Mouse (Mus musculus) urinary bladder, adult 18-20 months (tissue): Measurements from ENCODE around the gene Celf5.
A peak's percentile ranks its signal among the peaks of the same experiment; 100 is the strongest.

Source experiments
- DNase-seq, 2 experiments: peaks; one replicate each; pipeline ENCODE4 v3.0.0; 2022; ENCODE audit warnings: low spot score in 2 of 2, mixed read lengths in 2 of 2

Gene Celf5

DNA sequence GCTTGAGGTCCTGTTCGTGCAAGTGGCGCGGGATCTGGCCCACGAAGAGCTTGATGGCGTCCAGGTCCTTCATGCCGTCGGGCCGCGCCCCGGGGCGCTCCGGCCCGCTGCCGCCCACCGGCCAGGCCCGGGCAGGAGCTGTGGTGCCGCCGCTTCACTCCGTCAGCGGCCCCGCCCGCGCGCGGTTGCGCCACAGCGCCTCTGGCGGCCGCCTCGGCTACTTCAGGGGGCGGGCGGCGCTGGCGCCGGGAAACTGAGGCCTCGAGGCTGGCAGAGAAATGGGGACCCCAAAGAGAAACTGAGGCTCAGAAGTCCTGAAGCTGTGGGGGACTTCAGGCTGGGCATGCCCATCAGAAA lies at the start of gene Celf5:
Celf5 (minus strand) TSS at position 177 of the 357 bp plus-strand sequence.
- DNase-seq = peak in 1 of 2 experiments; percentile 75

DNA sequence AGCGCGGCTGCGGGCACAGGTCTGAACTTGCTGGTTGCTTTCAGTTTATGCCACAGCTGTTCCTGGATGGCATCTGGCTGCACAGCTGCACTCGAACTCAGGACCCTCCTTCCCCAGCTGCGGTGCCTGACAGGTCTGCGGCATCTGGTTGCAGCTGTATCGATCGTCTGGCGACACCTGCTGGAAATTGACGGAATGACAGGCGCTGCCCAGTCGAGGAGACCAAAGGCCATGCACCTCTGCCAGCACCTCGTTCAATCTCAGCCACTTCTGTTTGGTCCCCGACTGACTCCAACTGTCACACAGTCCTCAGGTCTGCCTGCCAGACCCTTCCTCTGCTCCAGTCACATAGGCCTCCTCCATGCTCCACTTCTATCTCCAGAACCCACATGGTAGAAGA lies 44.3 kb upstream of the Celf5 start:
- DNase-seq = peak; percentile 76 to 92

DNA sequence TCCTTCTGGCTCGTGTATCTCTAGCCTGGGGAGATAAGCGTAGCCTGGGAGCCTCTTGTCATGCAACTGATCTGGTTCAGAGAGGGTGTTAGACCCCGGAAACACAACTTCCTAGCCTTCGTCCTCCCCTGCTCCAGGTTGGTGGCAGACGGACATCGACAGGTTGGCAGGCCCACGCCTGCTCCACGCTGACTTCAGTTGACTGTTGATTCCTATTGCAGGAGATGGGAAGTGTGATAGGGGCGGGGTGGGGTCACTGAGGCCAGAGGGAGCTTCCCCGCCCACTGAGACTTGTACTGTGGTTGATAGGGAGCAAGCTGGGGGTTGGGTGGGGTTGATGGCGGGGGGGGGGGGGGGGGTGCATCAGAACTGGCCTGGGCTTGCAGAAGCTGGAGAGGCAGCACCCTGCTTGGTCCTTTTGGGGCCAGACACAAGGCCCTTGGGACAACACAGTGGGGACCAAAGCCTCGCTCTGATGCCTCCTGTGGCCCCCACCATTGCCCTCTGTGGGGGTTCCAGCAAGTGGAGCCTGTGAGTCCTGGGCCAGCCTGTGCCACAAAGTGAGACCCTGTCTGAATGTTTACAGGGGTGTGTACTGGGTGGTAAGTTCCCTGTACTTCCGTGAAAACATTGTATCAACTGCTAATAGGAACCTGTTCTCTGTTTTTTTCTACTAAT lies 42.6 kb upstream of the Celf5 start:
- peak; percentile 67 to 70 for DNase-seq

DNA sequence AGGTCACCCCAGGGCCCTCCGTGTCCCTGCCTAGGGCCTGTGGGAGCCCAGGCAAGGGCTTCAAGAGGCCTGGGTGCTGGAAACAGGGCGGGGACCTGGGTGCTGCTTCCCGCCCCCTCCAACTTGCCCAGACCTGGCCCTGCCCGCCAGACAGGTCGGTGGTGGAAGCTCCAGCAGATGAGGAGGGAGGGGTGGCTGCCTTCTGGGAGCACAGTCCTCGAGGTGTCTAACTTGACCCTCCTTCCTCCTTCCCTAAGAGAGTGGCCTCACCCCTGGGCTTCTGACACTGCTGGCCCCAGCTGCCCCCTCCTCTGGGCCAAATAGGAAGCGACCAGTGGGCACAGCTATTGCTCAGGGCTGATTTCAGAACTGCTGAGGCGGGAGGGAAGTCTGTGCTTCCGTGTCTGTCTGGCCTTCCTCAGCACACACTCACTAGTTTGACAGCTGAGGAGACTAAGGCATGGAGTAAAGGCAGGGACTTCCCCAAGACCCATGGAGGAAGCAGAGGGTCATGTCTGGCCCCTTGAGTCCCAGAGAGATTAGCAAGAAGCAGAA lies 41.6 kb upstream of the Celf5 start, which contains the start of gene Gna15:
Gna15 (minus strand) TSS at position 175 of the 555 bp plus-strand sequence.
- peak; percentile 69 to 72 for DNase-seq

DNA sequence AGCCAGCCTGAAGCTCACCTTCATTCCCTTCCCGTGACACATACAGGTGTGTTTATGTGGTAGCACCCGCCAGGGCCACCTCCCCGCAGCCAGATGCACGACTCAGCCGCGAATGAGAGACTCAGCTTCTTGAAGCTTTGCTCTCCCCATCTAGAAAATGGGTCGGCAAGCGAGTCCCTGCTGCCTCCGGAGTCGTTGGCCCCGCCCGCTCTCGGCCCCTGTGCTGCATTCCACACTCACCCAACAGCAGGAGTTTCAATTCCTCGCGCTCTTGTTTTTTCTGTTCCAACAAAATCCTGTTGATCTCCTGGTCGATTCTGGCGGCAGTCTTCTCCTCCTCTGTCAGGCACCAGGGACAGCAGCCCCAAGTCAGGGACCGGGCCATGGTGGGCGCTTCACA lies 41.1 kb upstream of the Celf5 start:
- no peak for DNase-seq

DNA sequence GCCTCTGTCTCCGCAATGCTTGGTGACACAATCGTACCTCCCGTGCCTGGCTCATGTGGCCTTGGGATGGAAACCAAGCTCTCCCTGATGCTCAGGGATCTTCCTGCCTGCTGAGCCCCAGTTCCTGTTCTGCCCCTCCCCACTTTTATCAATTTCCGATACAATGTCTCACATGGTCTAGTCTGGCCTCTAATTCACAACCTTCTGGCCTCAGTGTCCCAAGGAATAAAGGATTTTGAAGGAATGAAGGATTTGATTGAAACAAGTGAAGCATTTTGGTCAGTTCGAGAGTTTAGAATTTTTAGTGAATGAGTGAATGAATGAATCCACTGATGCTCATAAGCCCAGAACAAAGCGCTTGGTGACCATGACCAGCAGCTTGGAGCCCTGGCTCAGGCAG lies 40.6 kb upstream of the Celf5 start:
- no peak for DNase-seq

DNA sequence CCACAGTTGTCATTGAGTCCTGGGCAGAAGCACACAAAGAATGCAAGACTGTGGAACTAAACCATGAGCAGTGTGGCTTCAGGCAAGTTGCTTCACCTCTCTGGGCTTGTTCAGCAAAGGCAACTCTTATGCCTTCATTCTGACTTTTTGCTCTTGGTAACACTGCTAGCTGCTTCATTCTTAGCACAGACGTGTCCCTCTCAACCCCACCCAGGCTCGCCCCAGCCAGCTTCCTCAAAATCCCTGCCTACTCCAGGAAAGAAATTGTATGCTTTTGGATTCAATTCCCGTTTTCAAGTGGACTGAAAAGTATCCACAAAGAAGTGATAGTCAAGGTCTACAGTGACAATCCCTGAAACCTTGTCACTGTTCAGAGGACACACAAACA lies 37.5 kb upstream of the Celf5 start:
- no peak for DNase-seq

DNA sequence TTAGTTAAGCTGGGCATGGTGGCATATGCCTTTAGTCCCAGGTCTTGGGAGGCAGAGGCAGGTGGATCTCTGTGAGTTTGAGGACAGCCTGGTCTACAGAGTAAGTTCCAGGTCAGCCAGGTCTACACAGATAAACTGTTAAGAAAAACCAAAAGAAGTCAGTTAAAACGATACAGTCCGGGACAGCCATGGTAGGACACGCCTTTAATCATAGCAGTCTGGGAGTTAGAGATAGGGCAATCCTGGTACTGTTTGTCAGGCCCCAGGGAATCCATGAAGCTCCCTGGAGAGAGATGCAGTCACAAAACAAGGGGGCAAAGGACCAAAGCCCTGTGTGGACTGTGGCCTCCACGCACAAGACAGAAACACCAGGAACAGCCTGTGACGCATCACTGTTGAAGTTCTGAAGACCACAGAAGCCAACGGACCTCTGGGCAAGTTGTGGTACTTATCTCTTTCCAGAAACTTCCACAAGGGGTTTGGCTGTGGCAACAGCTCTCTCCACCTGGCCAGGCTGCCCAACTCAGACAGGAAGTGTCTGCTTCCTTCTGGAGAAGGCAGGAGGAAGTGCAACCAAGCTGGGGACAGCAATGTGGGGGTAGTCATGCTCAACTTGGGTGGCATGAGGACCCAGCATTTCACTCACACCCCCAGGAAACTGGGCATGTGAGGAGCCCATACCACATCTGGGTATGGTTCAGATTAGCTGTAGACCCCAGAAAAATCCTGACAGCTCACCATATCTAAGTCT lies 36.9 kb upstream of the Celf5 start:
- DNase-seq = no peak

DNA sequence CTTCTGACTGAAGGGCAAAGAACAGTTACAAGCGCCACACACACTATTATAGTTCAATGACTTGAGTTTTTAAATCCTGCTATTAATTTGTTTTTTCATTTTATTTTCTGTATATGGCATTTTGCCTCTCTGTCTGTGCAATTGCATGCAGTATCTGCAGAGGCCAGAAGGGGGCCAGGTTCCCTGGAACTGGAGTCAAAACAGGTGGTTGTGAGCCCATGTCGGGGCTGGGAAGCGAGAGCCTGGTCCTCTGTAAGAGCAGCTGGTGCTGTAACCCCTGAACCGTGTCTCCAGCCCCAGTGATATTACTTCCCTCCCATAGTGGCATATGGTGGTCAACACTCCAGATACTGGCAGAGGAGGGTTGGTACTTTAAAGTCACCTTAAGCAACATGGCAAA lies 36.0 kb upstream of the Celf5 start:
- peak in 1 of 2 experiments; percentile 55 for DNase-seq

DNA sequence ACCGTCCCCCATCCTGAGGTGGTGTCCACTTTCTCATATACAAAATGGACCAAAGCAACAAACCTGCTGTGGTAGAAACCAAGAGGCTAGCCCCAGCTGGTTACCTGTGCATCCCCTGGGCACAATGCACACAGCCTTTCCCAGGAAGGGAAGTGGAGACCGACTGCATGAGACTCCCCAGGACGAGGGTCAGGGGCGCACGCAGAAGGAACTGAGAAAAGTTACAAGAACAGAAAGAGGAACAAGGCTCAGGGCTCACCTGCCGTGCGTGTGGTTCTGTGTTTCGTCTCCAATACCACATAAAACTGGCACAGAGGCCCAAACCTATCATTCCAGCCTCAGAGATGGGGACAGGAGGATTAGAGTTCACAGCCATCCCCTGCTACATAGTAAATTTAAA lies 34.7 kb upstream of the Celf5 start:
- no peak for DNase-seq

DNA sequence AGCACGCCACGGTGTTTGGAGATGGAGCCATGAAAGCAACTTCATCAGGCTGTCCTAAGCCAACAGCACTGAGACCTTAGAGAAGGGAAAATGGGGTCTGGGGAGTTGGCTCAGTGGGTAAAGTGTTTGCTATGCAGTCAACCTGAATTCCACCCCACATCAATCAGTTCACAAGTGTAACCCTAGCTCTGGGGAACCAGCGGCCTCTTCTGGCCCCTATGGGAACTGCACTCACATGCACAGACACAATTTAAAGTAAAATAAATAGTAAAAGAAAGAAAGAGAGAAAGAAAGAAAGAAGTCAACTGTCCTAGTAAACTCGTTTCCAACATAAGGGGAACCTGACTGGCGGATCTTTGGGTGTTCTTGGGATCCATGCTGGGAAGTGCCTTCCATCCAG lies 31.3 kb upstream of the Celf5 start:
- DNase-seq = no peak

DNA sequence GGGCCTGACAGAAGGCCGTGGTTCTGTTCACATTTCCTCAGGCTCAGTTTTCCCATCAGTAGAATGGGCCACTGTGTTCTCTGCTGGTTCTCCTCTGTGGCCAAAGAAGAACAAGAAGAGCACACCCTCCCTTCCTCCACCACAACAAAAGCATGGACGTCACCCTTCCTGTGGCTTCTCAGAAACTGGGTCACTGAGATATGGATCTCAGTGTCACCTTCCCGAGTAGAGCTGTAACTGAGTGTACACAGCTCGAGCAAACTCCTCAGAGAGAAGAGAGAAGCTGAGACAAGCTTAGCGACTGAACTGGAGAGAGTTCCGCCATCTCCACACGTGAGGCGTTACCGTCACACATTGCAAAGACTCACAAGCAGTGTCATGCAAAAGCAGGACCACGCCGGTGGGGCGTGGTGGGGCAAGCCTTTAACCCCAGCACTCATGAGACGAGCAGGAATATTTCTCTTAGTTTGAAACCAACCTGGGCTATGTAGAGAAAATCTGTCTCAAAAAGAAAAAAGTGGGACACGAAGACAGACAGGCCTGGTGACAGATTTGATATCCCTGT lies 27.8 kb upstream of the Celf5 start:
- no peak for DNase-seq

DNA sequence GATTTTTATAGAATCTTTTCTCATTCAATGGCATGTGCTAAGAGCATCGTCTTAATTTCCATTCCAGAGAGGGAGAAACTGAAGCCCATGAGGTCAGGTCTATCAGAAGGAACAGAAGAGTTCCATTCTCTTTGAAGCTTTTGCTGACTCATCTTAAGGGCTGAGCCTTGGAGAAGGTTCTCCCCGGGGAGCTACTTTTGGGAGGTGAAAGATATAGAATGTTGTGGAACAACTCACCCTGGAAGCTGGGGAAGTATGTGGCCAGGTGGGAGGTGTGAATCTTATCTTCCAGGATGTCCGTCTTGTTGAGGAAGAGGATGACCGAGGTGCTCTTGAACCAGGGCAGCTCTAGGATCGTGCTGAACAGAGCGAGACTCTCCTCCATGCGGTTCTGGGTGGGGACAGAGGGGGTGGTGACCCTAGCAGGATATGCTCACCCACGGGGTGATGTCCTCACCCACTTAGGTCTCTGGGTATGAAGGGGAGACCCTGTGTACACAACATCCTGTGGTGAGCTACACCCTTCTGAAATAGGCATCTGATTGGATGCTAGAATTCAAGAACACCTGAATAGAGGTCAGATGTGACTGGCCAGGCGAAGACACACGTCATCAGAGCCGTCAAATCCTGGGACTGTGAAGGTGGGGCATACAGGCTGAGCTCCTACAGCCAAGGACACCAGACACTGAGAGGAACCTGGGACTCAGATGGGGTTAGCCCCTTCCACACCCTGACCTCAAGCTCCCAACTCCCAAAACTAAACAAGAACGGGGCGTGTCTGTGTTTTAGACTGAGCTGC lies 25.4 kb upstream of the Celf5 start:
- DNase-seq = no peak

DNA sequence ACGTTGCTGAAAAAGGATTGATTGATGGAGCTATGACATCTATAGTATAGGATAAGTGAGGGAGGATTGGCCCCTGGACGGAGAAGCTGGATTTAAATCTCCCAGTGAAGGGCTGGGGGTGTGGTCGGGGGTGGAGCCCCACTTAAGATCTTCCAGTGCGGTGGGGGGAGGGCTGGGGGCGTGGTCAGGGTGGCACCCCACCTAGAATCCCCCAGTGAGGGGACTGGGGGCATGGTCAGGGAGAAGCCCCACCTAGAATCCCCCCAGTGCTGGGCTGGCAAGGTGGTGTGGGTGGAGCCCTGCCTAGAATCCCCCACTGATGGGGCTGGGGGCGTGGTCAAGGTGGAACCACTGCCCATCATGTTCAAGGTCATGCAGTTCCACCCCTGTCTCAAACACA lies 24.6 kb upstream of the Celf5 start:
- DNase-seq = no peak

DNA sequence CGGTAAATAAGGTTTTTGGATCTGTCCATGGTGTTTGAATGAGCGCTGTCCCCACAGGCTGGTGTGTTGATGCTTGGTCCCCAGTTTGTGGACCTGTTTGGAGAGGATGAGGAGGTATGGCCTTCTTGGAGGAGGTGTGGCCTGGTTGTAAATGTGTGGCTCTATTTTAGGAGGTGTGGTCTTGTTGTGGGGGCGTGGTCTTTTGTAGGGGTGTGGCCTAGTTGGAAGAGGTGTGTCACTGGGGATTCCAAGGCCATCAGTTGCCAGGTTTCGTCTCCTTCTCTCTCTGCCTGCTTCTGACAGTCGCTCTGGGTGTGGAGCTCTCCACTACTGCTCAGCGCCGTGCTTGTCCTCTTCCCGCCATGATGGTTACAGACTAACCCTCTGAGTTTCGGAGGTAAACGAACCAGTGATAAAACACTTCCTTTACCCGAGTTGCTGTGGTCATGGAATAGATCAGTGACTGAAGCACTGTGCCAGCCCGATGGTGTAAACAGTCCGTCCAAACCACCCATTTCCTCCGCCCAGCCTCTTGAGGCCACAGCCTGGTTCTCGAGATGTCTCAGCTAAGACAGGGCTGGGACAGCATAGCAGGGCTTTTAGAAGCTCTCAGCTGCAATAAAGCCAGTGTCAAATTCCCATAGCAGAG lies 22.6 kb upstream of the Celf5 start:
- no peak for DNase-seq

DNA sequence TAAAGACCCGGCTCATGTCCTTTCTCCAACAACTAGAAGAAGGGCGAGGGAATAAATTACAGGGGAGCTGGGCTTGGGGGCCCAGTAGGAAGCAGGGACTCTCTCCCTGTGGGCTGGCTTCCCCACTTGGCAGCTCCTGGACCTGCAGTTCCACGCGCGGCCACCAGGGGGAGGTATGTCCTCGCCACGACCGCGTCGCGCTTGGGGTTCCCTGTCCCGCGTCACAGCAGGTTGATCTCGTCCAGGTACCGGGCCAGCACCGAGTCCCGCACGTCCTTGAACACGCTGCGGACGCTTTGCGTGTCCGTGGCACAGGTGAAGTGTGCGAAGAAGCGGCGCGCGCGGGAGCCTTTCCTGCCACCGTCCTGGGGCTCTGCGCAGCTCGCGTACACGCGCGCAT lies 20.1 kb upstream of the Celf5 start:
- peak; percentile 71 to 95 for DNase-seq

DNA sequence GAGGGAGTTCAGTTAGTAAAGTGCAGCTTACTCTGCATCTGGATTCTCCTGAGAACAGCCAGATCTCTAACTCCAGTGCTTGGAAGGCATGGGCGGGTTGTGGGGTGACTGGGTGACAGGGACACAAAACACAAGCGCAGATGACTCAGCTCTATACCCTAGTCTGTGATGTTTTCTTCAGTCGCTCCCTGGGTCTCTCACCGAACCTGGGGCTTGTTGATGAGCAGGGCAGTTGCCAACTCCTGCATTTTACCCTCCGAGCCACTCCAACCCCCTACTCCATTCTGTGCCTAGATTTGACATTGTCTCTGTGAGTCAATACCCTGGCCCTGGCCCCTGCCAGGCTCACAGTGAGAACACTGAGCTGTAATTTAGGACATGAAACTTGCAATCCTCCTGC lies 19.4 kb upstream of the Celf5 start:
- no peak for DNase-seq

DNA sequence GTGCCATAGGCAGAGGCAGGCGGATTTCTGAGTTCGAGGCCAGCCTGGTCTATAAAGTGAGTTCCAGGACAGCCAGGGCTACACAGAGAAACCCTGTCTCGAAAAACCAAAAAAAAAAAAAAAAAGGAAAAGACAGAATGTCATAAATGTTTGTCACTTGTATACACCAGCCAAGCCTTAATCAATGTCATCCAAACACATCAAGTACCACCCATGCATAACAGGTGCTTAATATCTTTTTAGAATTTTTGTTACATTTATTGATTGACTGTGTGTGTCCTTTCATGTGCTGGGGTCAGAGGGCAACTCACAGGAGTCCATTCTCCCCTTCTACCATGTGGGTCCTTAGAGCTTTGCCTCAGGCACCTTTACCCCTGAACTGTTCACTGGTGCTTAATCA lies 17.5 kb upstream of the Celf5 start, which contains the start of gene S1pr4:
S1pr4 (minus strand) TSS at position 101 of the 400 bp plus-strand sequence.
- DNase-seq = no peak

DNA sequence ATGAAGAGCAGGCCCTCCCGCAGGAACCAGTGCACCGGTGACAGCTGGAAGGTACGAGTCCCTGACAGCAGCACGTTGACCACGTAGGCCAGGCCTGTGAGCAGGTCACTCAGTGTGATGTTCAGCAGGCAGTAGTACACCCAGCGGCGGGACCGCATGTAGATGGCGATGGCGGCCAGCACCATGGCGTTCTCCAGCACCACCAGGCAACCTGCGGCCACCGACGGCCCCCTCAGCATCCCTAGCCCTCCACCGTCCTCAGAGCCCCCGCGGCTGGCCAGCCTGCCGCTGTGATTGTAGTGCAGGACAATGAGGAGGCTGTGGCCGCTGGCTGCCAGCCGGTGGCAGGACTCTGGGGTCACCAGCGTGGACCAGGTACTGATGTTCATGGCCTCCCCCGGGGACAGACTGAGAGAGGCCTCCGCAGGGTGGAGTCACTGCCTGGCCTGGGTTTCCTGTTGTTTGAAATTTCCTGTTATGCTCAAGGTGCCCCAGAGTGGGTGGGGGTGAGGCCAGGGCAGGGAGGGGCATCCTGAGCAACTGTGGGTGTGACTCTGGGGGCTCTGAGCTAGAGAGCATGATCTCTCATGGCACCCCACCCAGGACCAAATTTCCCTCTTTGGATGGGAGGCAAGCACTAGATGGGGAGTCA lies 16.9 kb upstream of the Celf5 start:
- DNase-seq = no peak

DNA sequence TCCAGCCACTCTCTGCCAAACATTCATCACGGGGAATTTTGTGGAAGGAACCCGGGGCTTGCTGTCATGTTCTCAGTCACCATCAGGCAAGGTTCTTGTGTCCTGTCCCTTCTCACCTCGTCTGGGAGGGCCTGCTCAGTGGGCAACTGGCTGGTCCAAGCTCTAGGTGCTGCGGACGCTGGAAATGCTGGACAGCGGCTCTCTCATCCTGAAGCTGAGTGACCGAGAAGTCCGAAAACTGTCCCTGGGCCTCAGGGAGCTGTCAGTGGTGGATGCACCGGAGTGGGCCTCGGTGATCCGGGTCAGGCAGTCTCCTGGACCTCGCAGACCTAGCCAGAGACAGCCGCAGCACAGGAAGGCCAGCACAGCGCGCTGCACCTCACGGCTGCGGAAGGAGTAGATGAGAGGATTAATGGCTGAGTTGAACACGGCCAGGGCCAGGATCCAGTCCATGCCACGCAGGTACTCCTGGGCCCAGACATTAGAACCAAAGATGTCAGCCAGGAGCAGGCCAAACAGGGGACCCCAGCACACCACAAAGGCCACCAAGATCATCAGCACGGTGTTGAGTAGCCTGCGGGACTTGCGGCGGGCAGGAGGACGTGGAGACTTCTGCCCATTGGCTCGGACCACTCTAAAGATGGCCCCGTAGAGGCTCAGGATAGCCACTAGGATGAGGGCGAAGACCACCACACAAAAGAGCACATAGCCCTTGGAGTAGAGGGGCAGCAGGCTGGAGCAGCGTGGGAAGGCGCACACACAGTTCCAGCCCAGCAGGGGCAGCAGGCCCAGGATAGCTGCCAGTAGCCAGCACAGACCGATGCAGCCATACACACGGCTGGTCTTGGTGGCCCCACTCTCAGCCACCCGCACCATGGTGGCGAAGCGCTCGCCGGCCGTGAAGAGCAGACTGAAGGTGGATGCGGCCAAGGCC lies 16.1 kb upstream of the Celf5 start:
- no peak for DNase-seq
